Mouse (Mus musculus): ENCODE data around the gene Sptbn1.

Gene Sptbn1

GRCm38 (mm10) chr11:30211663-30212416 lies 56.1 kb downstream of the Sptbn1 start:
- no peak for DNase-seq (ENCODE audit: low read depth in 1 of 2, low spot score in 2 of 2)

GRCm38 (mm10) chr11:30211141-30211540 lies 56.8 kb downstream of the Sptbn1 start:
- DNase-seq (ENCODE audit: low read depth in 1 of 2, low spot score in 2 of 2) = no peak

DNA sequence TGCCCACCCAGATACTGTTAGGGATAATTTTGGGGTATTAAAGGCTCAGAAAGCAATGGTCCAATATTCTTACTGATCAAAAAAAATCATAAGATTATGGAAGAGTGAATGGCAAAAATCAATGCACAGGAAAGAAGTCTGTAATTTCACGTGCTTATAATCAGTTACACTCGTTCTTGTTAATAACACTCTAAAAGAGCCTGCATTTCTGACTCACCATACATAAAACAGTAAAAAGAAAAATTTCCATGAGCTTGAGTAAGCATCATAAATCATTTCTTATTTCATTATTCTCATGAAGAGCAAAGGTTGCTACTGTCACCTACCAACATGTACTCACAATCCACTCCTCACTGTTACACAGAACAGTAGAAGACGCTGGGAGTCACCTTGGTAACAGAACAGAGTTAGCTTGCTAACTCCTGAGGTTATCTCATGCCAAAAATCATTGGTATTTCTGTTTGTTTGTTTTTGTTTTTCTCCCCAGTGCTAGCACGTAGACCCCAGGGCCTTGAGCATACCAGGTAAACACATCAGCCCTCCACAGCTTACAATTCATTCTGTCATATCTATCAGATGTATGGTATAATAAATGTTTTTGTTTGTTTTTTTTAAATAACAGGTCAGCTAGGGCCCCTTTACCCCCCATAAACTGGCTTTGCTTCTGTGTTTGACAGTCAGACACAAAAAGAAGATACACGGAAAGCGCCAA lies 57.7 kb downstream of the Sptbn1 start:
- no peak for DNase-seq (ENCODE audit: low read depth in 1 of 2, low spot score in 2 of 2)

- DNase-seq (ENCODE audit: low read depth in 1 of 2, low spot score in 2 of 2) = no peak
Measured at GRCm38 (mm10) chr11:30209495-30209894, 58.5 kb downstream of the Sptbn1 start.

DNA sequence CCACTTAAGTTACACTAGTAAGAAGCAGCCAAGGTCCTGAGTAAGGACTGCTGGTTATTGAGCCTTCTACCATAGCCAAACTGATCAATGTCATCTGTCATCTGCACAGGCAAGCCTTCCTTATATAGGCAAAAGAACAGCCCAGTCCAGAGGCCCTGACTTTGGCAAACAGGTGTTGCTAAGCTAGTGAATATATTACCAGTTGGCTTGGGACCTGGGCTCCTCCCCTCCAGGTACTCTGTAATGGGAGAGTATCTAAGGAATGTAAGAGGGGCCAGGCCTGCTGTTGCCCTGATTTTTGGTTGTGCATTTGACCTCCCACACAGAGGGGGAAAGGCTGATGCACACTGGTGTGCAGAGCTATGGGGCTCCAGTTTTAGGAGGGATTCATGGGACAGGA lies 63.6 kb downstream of the Sptbn1 start:
- DNase-seq (ENCODE audit: low read depth in 1 of 2, low spot score in 2 of 2) = no peak

DNA sequence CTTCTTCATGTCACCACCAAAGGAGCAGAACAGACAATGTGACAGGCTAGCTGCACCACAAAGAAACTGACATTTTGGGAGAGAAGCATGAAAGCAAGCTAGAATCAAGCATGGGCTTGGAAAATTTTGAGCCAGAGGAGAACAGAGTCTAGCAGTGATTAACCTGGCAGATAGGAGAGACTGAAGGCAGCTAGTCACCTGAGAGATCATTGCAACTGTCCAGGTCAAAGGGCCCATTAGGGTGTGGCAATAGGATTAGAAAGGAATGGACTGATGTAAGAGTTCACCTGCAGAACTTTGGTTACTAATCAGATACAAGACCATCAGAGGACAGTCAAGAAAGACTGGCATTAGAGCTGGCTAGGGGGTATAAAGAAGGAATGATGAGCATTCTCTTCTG lies 67.6 kb downstream of the Sptbn1 start:
- no peak for DNase-seq (ENCODE audit: low read depth in 1 of 2, low spot score in 2 of 2)

DNA sequence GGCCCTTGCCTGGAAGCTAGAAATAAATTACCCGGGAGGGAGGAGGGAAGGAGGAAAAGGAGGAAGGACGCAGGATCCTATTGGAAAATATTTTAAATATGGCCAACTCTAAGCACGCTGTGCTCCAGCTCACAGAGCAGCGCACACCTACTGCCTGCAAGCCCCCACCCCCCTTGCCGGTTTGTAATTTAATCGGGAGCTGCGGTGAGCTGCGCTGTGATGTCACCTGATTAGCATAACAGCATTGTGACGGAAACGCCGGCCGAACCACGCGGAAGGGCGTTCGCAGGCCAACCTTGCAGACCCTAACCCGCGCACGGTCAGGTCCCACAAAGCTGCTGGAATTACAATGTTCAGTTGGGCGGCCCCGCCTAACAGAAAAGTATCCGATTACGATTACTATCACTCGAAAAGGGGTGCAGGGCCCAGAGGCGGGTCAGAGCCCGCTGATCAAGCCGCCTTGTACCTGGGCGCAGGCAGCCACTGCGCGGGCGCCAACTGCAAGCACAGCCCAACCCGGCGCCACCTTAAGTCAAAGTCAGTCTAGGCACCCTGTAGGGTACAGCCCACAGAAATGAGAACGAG lies 69.8 kb downstream of the Sptbn1 start:
- DNase-seq (ENCODE audit: low read depth in 1 of 2, low spot score in 2 of 2) = peak; percentile 10 to 39

GRCm38 (mm10) chr11:30197564-30198090 lies 70.3 kb downstream of the Sptbn1 start:
- no peak for DNase-seq (ENCODE audit: low read depth in 1 of 2, low spot score in 2 of 2)

GRCm38 (mm10) chr11:30196368-30197070 lies 71.5 kb downstream of the Sptbn1 start:
- no peak for DNase-seq (ENCODE audit: low read depth in 1 of 2, low spot score in 2 of 2)

DNA sequence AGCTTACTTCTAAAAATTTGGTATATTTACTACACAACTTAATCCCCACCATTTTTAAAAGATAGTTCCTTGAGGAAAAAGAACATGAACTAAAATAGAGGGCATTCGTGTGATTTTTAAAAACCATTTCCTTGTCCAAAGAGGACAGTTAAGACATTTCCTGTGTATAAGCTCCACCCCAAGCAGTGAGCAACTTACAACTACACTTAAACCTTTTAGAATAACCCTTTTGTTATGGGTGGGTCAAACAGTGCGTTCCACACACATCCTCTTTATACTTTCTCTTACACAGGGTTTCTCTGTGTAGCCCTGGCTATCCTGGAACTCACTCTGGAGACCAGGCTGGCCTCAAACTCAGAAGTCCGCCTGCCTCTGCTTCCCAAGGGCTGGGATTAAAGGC lies 72.2 kb downstream of the Sptbn1 start:
- no peak for DNase-seq (ENCODE audit: low read depth in 1 of 2, low spot score in 2 of 2)

GRCm38 (mm10) chr11:30194800-30195199 lies 73.2 kb downstream of the Sptbn1 start:
- no peak for DNase-seq (ENCODE audit: low read depth in 1 of 2, low spot score in 2 of 2)

GRCm38 (mm10) chr11:30190959-30191358 lies 77.0 kb downstream of the Sptbn1 start:
- no peak for DNase-seq (ENCODE audit: low read depth in 1 of 2, low spot score in 2 of 2)

DNA sequence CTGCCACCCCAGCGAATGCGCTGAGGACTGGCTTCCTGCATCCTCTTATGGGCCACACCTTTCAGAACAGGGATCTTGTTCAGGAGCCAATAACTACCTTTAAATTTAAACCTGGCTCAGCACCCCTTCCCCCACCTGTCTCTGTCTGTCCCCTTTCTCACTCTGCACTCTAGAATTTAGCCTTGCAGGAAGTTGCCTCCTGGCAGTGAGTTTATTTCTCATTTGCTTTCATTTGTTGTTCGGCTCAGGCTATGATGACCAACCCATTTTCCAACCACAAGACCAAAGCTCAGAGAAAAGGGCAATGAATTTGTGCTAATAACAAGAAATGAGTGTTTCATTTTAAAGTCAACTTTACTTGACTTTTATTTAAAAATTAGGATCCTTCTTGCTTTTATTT lies 77.9 kb downstream of the Sptbn1 start:
- DNase-seq (ENCODE audit: low read depth in 1 of 2, low spot score in 2 of 2) = no peak

GRCm38 (mm10) chr11:30186902-30187470 lies 81.0 kb downstream of the Sptbn1 start:
- DNase-seq (ENCODE audit: low read depth in 1 of 2, low spot score in 2 of 2) = no peak

DNA sequence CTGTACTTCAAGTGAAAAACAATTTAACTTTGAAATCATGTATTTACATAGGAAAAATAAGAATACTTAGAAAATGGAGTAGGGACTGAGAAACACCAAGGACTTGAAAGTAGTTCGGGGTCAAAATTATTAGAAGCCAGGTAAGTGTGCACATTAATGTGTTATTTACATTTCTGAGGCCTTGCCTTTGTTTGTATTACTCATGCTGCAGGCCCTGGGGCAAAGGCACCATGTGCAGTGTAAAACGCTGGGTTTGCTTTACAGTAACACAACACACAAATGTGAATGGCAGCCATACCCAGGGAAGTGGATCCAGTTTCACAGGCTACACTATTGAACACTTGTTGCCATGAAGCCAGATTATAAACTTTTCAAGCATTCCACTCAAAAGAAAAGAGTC lies 83.4 kb downstream of the Sptbn1 start:
- DNase-seq (ENCODE audit: low read depth in 1 of 2, low spot score in 2 of 2) = no peak

- no peak for DNase-seq (ENCODE audit: low read depth in 1 of 2, low spot score in 2 of 2)
Measured at GRCm38 (mm10) chr11:30182716-30183411, 85.1 kb downstream of the Sptbn1 start.

- no peak for DNase-seq (ENCODE audit: low read depth in 1 of 2, low spot score in 2 of 2)
Measured at GRCm38 (mm10) chr11:30178193-30178592, 89.8 kb downstream of the Sptbn1 start.

- no peak for DNase-seq (ENCODE audit: low read depth in 1 of 2, low spot score in 2 of 2)
Measured at GRCm38 (mm10) chr11:30177145-30177840, 90.7 kb downstream of the Sptbn1 start.

- no peak for DNase-seq (ENCODE audit: low read depth in 1 of 2, low spot score in 2 of 2)
Measured at GRCm38 (mm10) chr11:30176111-30176510, 91.9 kb downstream of the Sptbn1 start.

DNA sequence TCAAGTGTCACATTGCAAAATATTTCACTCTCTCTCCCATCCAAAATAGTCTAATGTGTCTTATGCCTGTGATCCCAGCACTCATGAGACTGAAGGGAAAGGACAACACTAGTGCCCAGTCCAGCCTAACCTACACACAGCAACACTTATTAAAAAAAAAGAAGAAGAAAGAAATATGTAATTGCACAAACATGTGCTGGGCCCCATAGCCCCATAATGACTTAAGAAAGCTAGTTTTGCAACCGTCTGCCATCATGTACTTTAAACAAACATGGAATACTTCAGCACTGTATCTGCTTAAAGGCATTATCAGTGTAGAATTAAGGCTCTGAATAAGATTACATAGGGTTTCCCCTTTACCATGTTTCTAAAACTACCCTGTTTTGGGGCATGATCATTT lies 92.4 kb downstream of the Sptbn1 start:
- no peak for DNase-seq (ENCODE audit: low read depth in 1 of 2, low spot score in 2 of 2)

Measured in monocyte, adult 2 months (primary cell).